Mouse (Mus musculus) telencephalon, adult 2 months (tissue): Measurements from ENCODE around the gene Elmo1.
A peak's percentile ranks its signal among the peaks of the same experiment; 100 is the strongest.

Source experiments
- DNase-seq: peaks from one replicate; pipeline ENCODE4 v3.0.0-alpha.2; 2011; ENCODE audit warnings: low read depth, low spot score

The Elmo1 gene

DNA sequence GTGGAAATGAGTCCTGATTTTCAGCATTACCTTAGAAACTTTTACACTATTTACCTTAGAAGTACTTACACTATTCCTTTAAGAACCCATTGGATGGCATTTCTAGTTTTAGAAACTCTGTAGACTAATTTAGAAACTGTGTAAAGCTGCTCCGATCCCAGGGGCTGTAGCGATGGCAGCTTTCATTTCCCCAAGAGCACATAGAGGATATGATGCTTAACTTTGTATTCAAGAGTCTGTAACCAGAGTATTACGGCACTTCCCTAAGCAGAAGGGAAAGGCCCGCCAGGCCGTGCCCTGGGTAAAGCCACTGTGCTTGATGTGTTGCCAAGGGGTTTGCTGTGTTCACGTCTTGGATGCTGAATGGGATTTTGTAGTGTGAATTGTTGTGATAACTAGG, 222.9 kb downstream of the Elmo1 start:
- no peak for DNase-seq

DNA sequence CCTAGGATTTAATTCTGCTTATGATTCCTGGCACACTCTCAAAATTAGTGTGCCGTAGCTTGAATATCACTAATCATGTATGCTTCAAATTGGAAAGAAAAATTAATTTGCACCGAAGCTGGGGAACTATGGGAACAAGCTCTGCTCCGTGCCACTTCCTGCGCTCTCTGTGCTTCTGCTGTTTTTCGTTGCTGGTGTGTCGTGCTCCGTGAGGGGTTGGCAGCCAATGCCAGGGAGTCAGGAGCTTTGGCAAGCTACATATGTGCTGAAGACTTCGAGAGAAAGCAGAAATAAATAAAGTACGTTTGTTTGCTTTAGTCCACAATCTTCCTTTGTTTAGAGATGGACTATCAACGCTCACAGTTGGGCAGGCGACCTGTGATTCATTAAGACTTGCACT, 225.7 kb downstream of the Elmo1 start:
- no peak for DNase-seq

DNA sequence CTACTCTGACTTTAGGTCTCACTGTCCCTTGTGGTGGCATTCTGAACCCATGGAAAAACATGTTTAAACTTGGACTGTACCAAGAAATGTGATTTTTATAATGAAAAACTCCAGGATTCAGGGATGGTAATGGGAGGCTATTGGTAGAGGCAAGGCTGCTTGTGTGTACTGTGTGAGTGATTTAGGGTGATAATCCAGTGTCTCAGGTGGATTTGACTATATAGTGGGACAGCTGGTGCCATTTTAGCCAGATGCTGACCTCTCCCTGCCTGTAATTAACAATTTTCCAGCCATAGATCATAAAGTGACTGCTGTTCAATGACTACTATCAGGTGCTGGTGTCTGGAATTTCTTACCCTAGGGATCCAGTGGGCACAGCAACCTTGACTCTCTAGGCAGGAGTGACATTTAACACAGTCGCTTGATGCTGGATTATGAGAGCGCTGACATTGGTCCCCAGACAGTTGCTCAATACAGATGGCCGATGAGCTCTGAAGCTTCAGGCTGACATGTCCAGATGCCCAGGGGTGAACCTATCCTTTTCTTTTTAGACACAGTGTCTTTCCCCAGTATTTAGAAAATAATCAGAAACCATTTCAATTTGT, 228.3 kb downstream of the Elmo1 start:
- no peak for DNase-seq

DNA sequence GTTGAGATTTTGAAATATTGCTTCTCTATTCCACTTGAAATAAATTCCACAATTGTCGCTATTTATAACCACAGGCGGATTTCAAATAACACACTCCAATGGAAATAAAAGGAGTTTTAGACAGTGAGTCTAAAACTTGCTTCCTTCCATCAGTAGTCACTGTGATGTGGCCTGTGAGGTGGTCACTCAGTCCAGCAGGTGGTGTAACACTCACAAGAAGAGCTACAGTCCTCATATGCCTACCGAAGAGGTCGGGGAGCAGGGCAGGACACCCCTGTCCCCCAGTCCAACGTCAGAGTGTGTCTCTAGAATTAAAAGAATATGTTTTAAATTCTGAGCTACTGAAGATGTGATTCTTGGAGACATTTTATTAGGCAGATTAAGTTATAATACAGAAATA, 229.8 kb downstream of the Elmo1 start:
- no peak for DNase-seq

DNA sequence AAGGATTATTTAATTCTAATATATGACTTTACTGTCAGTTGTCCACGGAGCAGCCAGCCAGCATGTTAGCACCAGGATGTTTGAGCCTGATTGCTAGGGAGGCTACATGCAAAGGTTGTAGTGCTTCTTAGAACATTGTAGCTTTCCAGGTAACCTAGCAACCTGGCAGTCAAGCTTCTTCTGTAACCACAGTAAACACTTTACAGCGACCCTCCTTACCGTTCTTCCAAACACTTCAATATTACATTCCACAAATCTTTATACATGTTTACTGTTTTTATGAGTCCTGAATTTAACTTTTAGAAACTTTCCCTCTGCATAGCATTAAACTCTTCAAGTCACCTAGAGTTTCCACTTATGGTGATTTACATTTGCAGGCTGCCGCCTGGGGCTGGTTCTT, 233.1 kb downstream of the Elmo1 start:
- no peak for DNase-seq

DNA sequence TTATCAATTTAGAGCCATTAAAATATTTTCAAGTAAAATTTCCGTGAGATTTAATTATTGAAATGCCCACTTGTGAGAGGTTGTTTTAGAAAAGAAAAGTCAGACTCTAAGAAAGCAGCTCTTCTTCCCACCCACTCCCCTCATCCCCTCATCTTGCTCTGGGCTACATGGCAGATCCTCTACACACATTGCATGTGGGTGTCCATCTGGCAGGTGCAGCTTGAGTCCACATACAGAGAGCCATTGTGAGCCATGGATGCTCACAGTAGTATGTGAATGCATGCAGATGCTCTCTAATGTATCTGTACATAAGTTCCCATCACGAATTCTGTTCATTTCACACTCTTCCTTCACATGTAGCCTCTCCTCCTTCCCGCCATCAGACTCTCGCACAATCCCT, 236.7 kb downstream of the Elmo1 start:
- no peak for DNase-seq

DNA sequence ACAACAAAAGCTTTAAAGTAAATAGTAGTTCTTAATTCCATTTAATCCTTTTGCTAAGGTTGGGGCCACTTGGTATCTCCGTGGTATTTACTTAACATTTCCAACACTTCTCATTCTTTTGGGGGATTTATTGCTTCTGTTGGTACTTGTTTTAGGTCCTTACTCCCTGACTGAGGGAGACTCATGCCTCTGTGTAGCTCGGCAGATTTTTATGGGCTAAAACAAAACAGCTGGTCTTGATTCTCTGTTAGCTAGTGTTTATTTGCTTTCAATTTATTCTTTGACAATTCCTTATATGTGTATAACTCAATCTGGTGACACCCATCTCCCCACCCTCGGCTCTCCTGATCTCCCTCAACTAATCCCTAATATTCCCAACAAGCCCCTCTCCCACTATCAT, 237.6 kb downstream of the Elmo1 start:
- DNase-seq, result no peak

DNA sequence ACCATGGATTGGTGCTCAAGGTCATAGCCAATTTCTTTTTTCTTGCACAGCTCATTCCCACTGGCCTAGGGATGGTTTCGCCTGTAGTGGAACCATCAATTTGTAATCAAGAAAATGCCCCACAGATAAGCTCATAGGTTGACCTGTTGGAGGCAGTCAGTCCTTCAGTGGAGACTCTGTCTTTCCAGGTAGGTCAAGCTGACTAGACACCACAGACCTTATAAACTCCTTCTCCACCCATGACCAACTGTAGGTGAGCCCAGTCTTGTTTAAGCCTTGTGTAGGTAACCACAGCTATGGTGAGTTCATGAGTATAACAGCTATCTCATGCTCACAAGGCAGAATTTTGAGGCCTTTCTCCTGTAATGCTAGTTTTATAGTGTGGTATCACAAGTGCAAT, 238.3 kb downstream of the Elmo1 start:
- no peak for DNase-seq

DNA sequence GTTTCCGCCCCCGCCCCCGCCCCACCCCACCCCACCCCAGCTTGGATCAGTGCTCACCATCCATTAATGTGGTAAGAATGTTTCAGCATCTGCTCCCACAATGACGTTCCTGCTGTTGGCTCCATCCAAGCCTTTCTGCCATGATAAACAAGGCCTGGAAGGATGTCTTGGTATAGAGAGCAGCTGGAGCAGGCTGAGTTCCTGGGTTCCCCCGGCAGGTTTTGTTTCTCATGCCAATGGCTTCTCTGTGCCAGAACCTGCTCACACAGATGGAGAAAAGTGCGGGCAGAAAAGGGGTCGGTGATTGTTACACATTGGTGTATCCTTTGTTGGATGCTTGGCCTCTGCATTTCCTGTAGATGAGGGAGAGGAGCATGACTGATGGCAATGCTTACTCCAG, 240.6 kb downstream of the Elmo1 start:
- DNase-seq, result no peak

DNA sequence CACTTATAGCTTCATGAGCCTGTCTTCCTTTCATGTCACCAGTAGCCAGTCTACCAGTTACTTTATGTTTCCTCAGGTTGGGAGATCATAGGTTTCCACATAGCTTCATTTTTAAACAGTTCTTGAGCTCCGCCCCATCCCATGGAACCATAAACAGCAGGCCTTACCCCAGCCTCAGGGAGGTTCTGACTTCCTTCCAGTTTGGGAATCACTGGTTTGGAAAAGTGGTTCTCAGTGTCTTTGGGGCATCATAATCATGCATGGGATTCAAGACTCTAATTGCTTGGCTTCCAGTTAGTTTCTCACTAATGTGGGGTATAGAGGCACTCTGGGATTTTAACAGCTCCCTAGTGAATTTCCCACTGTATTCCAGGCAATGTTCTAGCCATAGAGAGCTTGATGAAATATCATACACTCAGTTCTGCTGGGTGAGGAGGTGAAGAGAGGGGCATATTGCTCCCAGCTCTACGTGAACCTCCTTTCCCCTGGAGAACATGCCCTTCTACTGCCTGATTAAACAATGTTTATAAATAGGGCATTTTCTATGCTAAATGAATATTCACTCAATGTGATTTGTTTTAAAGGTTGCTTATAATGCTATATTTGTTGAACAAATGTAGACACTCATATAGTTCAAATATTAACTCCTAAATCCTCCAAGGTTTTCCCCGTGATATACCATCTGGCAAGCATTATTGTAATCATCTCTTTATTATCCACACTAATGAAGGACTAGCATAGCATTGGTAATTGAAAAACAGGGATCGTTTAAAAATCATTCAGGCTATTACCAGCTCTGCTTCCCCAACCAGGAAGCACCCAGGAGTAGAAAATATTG, 244.9 kb downstream of the Elmo1 start:
- no peak for DNase-seq

DNA sequence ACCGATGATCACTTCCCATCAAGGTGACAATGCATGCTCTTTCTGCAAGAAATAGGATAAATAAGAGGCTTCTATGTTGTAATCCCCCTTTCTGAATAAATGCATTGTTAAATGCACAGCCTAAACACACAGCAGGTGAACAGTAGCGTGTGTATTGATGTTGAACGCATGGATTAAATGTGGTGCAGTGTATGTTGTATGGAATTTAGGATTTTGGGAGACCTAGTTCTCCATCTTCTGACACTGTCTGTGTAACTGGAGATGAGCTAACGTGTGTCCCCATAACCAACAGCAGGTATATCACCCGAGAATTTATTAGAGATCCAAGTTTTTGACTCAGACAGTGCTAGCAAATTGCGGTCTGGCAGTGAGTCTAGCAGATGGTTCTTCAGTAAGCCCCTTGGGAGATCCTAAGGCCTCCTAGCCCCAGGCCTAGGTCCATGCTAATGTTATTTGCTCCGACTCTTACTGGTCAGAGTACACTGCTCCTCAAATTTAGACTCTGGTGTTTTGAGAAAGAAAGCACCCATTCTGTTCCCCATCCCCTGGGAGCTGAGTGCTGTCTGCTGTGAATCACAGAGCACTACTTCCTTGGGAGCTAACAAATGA, 245.6 kb downstream of the Elmo1 start:
- no peak for DNase-seq

DNA sequence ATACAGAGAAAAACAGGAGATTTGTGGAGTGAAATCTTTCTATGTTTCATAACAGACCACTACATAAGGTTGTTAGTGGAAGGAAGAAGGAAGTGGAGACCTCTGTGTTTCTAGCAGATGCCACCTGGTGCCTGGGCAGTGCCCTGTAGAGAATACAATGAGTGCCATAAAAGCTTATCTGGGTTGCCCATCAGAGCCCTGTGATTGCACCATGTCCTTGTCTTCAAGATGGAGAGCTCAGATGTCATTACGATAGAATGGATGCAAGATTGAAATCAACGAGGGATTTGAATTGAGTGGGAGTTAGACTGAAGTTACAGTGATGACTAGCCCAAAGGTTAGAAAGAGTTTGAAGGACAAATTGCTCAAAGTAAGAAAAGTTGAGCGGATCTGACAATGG, 252.5 kb downstream of the Elmo1 start:
- DNase-seq, result no peak

DNA sequence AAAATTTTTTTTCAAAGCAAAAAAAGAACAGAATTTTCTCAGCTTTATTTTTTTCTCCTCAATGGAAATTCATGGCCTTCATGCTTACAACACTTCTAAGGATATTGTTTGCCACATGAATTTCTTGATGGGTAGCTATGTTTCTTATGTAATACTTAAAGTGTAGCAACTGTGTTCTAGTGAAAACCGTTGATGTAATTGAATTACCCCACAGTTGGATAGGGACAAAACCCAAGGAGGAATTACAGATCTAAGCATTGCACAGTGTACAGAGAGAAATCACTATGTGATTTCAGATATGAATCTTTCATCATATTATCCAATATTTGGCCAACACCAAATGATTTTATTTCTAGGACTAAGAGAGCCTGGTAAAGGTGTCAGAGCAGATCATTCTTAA, 259.4 kb downstream of the Elmo1 start:
- DNase-seq, result no peak

DNA sequence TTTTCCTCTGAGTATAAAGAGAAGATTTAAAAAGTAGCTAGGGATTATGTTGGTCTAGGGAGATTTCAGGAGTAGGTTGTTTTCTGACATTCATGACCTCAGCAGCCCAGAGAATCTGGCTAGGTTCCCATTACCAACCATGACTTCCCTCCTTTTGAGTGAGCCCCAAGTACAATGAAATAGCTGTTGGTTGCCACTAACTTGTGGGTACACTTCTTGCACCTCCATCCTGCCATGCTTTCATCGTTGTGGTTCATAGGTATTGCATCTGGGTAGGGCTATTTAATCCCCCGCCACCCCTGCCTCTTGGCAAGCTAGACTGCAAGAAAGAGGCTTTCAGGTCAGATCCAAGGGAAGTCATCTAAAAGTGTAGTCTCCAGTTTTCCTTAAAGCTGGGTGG, 262.2 kb downstream of the Elmo1 start:
- DNase-seq, result no peak

DNA sequence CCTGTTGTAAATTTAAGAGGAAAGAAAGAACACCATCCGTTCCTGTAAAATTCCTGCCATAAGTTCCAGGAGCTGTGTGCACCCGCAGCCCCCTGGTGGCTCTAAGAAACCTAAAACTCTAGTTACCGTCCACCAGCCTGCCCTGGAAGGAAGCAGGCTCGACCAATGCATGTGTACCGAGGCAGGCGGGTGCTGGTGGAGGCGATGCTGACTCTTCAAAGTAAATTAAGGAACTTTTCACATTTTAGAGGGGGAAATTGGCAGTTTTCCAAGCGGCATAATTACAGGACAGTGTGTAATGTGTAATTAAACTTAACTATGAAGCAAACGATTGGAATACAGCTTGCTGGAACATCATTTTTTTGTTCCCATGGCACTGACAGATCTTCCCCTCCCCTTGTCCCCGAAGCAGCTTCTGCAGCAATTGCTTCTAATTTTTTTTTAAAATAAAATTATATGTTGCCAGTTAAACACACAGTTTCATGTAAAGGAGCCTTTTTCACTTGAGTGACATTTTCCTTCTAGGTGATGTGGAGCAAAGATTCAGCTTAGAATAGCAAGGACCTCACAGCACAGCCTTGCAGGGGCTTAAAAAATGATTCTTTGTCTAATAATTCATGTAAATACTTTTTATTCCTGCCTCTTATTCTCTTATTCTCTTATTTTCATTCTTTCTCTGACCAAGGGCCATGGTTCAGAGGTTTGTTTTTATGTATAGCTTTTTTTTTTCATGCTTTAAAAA, 263.6 kb downstream of the Elmo1 start:
- DNase-seq, result peak; percentile 78

DNA sequence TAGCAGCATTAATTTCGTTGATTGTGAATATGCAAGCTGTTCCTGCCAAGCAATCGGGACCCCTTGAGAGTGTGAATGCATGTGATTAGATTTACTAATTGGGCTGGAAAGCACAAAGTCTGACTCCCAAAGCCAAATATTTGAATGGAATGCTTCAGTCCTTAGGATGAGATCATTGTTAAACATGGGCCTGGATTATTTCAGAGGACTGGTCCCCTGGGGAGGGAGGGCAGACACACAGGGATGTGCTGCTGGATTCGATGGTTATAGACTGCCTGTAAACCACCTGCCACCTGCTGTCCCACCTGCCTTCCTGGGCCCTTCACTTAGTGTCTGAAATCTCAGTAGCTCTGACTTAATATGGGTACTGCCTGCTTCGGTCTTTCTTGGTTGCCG, 264.2 kb downstream of the Elmo1 start:
- DNase-seq, result no peak

DNA sequence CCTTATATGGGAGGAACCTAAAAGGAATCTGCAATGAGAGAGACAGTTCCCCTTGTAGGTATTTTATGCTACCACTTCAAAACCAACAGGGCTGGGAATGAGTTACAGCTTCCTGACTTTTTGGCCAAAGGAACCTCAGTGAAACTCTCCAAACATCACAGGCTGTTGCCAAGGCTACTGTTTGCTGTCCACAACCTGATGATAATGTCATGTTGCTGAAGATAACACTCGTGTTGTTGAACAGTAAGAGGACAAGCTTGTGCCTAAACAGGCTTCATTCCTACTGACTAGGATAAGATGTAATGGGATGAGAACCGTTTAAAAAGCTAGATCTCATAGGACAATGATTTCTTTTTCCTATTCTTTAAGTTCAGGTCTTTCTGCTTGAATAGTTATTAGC, 272.1 kb downstream of the Elmo1 start:
- DNase-seq, result no peak

DNA sequence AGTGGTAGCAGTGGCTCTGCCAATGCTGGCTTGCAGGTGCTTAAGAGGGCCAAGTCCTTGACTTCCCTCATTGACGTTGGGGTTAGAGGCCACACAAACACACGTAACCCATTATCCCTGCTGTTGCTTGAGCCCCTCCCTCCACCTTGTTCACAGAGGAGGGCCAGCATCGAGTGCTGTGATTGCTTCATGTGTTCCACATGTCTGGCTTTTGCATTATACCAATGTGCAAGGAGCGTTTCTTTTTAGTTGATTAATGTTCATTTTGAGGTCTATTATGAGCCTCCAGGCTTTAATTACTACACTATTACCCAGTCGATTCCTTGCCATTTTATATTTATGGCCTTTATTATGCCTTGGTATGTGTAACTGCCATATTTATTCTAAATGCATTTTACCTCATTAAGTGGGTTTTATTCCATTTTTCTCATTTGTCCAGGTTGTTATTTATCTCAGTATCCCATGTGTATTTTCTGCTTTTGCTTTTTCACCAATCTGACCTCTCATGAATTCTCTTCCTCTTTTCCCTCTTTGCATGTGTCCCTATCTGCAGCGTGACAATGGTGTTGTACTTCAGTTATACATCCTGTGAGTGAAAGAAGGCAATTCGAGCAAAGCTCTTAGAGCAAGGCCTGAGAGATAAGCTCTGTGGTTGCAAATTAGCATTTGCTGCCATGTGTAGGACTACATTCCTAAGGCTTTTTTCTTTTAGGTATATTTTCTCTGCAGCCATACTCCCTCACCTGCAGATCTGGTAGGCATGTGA, 275.6 kb downstream of the Elmo1 start:
- DNase-seq, result no peak

DNA sequence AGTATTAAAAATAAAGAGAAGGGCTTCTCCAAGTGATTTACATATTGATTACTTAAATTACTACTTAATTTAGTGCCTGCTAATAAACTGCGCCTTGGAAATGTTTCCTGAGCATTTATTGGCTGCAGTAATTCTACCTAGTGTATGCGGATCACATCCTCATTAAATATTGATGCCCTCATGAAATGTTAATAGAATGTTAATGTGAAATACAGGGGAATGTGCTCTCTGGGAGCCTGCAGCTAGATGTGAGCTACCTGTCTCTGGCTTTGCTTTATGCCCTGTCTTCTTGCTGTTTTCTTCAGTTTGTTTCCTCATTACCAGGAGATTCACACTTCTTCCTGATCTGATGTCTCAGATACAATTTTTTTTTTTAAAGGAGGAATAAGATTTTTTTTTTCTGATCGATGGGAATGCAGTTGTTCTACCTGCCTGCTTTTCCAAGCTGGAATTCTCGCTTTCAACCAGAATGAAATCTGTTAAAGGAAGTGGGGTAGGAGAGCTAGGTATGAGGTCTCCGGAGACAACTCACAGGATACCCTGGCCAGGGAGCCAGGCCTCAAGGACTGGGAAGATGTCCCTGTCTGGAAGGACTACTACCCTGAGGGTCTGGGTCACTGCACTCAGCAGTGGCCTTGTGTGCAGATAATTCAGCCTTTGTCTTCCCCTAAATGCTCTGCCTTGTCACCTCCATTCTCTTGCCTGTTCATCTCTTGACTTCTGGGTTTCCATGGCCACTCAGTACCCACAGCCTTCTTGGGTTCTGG, 279.8 kb downstream of the Elmo1 start:
- no peak for DNase-seq

DNA sequence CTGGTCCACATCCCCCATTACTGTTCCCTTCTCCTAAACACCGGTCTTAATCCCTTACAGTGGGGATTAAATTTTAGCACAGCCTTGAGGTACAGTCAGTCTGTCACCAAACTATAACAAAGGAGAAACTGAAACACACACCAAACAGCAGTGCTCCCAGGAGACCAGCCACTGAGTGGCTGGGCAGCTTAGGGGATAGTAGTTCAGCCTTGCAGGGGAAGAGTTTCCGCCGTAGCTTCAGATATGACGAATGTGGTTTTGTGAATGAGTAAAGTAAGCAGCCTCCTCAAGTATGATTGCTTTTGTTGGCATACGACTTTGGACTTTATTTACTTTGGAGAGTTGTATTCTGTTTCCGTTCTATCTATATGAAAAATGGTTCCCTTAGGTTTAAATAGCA, 281.1 kb downstream of the Elmo1 start:
- no peak for DNase-seq

DNA sequence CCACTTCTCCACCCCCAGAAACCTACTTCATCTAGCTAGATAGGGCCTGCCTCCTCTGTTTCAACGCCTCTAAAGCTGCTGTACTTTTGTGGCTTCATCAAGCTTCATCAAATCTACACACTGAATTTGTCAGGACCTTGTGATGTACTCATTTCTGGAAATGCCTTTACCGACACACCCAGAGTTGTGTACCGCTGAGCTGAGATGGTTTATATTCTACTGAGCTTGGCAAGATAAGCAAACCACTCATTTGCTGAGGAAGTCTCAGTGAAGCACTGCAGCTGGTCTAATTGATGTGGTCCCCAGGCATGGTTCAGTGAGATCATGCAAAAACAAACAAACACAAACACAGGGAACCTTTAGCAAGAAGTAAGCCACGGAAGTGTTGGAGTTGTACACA, 281.9 kb downstream of the Elmo1 start:
- DNase-seq, result no peak
